Mouse (Mus musculus) embryonic stem cell, embryonic (primary cell): ENCODE measurements around the gene Ppp5c.

Source experiments
- CTCF ChIA-PET, 4 experiments: fragments of 300-600 bp in 2 of 4; fragments of 350-600 bp in 2 of 4; sonication (Branson Sonifier 250); formaldehyde crosslinking; loops; one replicate each; lab custom pipeline; 2022; ENCODE audit warnings: inconsistent platforms in 2 of 4; lab: Charles Lee
- POLR2A ChIA-PET, 4 experiments: fragments of 300-600 bp in 2 of 4; fragments of 350-600 bp in 2 of 4; sonication (Branson Sonifier 250); formaldehyde crosslinking; loops; one replicate each; lab custom pipeline; 2022; ENCODE audit warnings: antibody characterized with exemption in 4 of 4, inconsistent platforms in 1 of 4; lab: Charles Lee

Ppp5c gene

DNA sequence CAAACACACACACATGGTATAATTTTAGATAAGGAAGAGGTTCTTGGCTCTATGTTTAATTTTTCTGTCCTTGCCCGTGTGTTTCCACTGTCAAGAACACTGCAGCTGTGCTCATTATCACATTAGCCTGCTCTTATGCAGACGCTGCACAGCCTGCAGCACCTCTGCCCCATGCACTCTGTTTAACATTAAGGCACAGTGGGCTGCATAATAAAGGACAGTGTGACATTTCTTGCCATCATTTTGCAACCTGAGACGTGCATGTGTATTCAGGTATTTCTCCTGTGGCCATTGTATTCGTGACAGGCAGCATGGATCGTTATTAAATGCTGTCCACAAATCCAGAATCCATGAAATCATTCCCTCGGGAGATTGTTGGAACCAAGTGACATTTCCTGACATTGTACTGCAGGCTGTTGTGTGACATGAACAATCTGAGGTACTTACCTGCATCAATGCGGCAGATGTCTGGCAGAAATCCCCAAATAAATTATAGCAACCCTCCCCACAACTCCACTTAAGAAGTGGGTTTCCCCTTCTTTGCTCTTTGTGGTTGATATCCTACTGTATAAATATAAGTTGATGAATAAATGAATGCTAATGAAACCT is 40.1 kb downstream of the Ppp5c start:
- CTCF ChIA-PET = no interaction called here
- POLR2A ChIA-PET = interaction anchor here in 1 of 4 experiments (0.9 kb wide), 1 partner anchor 20 kb away, joined by 3 read pairs; no protein-coding TSS in a partner anchor

DNA sequence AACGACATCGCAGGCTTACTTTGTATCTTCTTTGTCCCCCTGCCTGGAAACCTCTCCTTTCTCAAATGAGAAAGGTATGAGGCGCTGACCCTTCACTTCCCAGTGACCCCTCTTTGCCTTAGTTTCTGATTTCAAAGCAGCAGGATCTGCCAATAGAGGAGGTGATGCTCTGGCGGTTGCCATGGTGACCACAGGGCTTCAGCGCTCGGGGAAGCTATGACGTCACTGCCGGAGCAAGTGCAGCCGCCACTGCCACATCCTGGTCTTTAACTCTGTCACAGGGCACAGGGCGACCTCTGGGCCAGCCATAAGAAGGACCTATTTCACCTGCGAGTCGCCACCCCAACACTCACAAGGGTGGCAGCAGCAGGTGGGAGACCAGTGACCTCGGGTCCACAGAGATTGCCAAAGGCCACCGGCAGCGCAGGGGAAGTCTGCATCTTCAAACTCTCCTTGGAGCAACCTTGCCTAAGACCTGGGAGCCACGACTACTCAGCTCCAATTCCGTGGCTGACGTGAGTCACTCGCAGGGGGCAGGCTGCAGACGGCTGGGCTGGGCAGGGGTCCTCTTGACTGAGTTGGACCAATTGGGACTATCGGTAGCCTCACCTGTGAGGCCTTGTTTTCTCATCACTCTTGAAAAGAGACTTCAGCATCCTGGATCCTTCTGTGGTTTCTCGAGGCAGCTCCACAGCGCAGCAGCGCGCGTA is 44.7 kb downstream of the Ppp5c start, which contains the start of gene Gm42372:
Gm42372 (plus strand) TSS at position 228 of the 710 bp plus-strand sequence.
- CTCF ChIA-PET = interaction anchor here (0.6 to 1.5 kb wide), 8 partner anchors 11 to 175 kb away, joined by 3 to 5 read pairs (median 3); partner anchors contain the start of gene Pnmal2 (in 1 of the 4)
- POLR2A ChIA-PET = interaction anchor here (0.5 to 1.4 kb wide), 7 partner anchors 11 to 203 kb away, joined by 3 to 5 read pairs (median 4); no protein-coding TSS in a partner anchor

DNA sequence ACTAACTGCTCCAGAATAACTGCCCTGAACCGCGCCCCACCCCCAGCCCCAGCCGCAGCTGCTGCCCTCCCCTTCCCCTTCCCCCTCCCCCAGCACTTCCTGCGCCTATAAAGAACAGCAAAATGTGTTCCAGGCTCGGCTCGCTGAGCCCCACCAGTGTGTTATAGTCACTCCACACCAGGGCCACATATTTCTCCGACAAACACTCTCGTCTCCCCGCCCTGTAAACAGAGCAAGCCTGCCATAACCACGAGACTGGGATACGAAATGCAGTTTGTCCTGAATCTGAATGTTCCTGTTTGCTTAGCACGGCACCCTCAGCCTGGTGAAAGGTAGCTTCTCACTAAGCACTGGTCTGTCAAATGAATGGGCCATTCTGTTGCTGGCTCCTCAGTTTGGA is 47.4 kb downstream of the Ppp5c start:
- ChIA-PET CTCF (interaction anchor here (0.5 to 1.4 kb wide), 7 partner anchors 25 to 111 kb away, joined by 3 to 8 read pairs (median 5); no protein-coding TSS in a partner anchor), POLR2A (interaction anchor here in 3 of 4 experiments (0.6 to 1.8 kb wide), 6 partner anchors 10 to 76 kb away, joined by 3 to 7 read pairs (median 4); partner anchors contain the start of gene Pnmal2 (in 1 of the 3))

DNA sequence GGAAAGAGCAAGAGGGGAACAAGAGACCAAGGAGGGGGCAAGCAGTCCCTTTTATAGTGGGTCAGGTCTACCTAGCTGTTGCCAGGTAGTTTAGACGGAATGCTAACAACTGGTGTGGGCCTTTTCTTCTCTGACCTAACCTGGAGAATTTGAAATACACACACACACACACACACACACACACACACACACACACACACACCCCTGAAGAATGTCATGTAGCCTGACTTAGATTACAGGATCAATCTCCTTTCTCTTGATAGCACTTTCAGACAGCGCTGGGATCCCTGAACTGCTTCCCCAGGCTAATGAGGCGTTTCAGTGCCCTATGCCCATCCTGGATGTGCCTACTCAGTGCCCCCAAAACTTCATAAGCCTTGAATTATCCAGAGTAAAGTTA is 49.1 kb downstream of the Ppp5c start:
- POLR2A ChIA-PET = interaction anchor here in 1 of 4 experiments (0.6 kb wide), 1 partner anchor 11 kb away, joined by 3 read pairs; no protein-coding TSS in a partner anchor
- CTCF ChIA-PET = interaction anchor here in 1 of 4 experiments (0.8 kb wide), 1 partner anchor 16 kb away, joined by 4 read pairs; no protein-coding TSS in a partner anchor

DNA sequence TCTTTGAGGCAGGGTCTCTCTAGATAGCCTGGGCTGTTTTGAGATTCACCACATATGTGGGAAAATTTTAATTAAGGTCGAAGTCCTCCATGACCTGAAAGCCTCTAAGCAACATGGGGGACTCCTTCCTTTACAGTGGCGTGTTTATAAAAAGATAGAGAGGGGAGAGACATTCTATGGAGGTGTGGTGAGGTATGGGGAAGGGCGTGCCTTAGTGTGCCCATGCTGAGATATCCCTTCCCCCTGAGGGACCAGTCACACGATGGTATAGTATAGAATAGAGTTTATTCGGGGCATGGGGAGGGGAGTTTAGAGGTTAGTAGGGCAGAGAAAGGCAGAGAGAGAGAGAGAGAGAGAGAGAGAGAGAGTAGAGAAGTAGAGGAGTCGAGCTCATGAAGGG is 49.6 kb downstream of the Ppp5c start:
- ChIA-PET POLR2A (interaction anchor here in 1 of 4 experiments (0.6 kb wide), 1 partner anchor 12 kb away, joined by 3 read pairs; no protein-coding TSS in a partner anchor), CTCF (interaction anchor here in 1 of 4 experiments (0.8 kb wide), 1 partner anchor 17 kb away, joined by 4 read pairs; no protein-coding TSS in a partner anchor)

DNA sequence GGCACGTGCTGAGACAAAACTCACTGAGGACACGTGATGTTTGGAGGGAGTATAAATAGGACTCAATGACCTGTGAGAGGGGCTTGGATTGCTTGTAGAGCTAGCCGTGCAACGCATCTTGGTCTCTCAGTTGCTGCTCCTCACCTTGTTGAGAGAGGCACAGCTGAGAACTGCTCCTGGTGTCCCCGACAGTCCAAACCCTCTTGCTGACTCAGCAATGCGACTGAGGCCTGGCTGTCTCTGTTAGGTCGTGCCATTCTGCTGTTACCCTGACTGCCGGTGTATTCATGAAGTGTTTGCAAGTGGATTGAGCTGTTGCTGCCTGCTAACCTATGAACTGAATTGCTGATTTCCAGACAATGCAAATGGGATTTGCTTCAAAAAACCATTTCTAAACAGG is 51.4 kb downstream of the Ppp5c start:
- CTCF ChIA-PET = interaction anchor here in 1 of 4 experiments (0.7 kb wide), 1 partner anchor 81 kb away, joined by 3 read pairs; no protein-coding TSS in a partner anchor
- POLR2A ChIA-PET = interaction anchor here in 1 of 4 experiments (1.5 kb wide), 1 partner anchor 44 kb away, joined by 3 read pairs; no protein-coding TSS in a partner anchor

DNA sequence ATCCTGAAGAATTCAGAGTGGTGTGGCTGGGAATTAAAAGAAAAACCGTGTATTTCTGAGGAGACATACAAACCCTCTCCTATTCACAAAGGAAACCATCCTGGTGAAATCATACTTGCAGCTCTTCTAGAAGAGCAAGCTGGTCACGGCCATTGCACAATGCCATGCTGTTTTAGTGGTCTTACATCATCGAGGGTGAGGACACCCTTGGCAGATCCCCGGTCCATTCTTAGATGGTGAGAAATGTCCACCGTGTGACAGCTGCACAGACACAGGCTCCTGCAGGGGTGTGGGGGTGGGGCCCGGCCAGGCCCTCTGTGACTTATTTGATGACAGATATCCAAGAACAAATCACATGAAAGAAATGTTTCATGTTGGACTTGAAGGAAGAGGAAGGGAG is 53.7 kb downstream of the Ppp5c start:
- ChIA-PET POLR2A (no interaction called here), CTCF (interaction anchor here in 1 of 4 experiments (0.9 kb wide), 1 partner anchor 41 kb away, joined by 3 read pairs; no protein-coding TSS in a partner anchor)

DNA sequence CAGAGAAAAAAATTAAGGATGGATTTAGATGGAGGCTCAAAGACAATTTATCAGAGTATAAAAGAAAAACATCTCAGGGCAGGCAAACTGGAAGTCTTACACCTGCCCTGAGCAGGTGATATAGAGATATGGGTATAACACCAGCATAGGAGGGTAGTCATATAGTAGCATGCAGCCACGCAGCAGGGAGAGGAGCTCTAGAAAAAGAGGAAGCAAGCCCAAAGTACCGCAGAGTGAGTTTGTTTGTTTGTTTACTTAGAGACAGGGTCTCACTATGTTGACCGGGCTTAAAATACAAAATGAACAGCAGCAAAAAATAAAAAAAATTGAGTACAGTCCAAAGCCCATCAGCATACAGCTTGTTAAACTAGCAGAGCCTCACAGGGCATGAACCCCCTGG is 56.6 kb downstream of the Ppp5c start:
- ChIA-PET CTCF (interaction anchor here in 3 of 4 experiments (0.6 to 1.9 kb wide), 5 partner anchors 19 to 80 kb away, joined by 3 to 6 read pairs (median 4); no protein-coding TSS in a partner anchor), POLR2A (interaction anchor here in 1 of 4 experiments (1.0 to 1.4 kb wide), 2 partner anchors 10 to 29 kb away, joined by 3 to 4 read pairs; no protein-coding TSS in a partner anchor)

DNA sequence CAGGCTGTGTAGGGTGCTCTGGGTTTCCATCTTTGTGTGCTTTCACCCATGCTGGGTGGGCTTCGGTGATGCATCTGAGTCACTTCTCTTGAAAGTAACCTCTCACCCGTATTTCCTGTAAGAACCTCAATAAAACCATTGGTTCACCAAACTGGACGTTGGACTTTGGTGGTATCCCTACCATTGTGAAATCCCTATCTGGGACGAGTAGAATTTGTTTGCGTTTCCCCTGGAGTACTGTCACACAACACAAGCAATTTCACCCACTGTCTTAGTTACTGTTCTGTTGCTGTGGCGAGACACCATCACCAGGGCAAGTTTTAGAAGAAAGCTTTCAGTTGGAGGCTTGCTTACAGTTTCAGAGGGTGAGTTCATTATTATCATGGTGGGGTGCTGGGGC is 59.3 kb downstream of the Ppp5c start:
- POLR2A ChIA-PET = interaction anchor here in 1 of 4 experiments (1.1 kb wide), 1 partner anchor 18 kb away, joined by 4 read pairs; no protein-coding TSS in a partner anchor
- CTCF ChIA-PET = interaction anchor here in 1 of 4 experiments (1.0 kb wide), 1 partner anchor 35 kb away, joined by 4 read pairs; no protein-coding TSS in a partner anchor

DNA sequence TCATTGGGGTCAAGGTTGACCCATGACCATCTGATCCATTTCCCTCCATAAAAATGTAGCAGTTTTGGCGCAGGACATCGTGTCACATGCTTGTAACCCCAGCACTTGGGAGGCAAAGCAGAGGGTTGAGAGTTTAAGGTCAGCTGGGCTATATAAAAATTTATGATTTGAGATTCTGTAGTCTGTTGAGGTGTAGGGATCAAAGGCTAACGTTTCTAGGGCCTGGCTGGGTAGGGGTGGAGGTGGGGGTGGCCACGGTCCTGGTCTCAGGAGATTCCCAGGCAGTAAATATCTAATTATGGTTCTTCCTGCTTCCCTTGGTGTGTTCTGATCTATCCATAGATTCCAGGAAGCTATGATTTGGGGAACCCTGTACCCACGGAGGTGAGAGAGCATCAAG is 66.0 kb downstream of the Ppp5c start:
- ChIA-PET CTCF (interaction anchor here in 3 of 4 experiments (0.6 to 3.5 kb wide), 6 partner anchors 10 to 60 kb away, joined by 3 to 15 read pairs (median 4); no protein-coding TSS in a partner anchor), POLR2A (interaction anchor here in 1 of 4 experiments (1.0 to 2.2 kb wide), 4 partner anchors 9 to 99 kb away, joined by 4 to 6 read pairs (median 5); no protein-coding TSS in a partner anchor)

DNA sequence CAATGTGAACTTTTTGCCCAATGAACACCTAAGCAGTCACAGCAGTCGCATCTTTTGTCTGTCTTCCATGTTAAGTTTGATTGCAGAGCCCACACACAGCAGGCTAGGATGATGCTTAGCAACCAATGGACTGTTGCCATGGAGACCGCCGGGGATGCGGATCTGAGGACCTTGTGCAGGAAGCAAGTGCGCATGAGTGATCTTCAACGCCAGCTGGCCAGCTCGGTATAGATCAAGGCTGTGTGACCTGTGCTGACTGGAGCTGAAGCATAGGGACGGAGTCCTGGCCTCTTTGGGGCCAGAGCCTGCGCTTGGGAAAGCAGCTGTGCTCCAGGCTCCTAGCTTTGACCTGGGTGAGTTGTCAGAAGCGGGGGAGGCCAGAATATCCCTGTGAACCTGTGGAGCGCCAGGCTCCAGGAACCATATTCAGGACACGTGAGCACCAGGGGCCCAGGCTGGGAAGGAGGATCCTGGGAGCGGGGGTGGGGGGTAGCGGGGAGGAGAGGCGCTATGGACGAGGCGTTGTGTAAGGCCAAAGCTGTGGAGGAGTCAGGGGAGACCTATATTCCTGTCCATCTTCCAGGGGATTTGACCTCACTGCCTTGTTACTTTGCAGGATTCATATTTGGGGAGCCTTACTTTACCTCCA is 68.1 kb downstream of the Ppp5c start, which contains the start of gene Pnmal1:
Pnmal1 (plus strand) TSS at position 141 of the 649 bp plus-strand sequence.
- ChIA-PET CTCF (interaction anchor here in 3 of 4 experiments (0.7 to 3.5 kb wide), 8 partner anchors 8 to 46 kb away, joined by 3 to 15 read pairs (median 4); no protein-coding TSS in a partner anchor), POLR2A (interaction anchor here in 2 of 4 experiments (1.0 to 1.7 kb wide), 5 partner anchors 8 to 97 kb away, joined by 3 to 5 read pairs (median 3); partner anchors contain the start of gene Pnmal2 (in 1 of the 2))

DNA sequence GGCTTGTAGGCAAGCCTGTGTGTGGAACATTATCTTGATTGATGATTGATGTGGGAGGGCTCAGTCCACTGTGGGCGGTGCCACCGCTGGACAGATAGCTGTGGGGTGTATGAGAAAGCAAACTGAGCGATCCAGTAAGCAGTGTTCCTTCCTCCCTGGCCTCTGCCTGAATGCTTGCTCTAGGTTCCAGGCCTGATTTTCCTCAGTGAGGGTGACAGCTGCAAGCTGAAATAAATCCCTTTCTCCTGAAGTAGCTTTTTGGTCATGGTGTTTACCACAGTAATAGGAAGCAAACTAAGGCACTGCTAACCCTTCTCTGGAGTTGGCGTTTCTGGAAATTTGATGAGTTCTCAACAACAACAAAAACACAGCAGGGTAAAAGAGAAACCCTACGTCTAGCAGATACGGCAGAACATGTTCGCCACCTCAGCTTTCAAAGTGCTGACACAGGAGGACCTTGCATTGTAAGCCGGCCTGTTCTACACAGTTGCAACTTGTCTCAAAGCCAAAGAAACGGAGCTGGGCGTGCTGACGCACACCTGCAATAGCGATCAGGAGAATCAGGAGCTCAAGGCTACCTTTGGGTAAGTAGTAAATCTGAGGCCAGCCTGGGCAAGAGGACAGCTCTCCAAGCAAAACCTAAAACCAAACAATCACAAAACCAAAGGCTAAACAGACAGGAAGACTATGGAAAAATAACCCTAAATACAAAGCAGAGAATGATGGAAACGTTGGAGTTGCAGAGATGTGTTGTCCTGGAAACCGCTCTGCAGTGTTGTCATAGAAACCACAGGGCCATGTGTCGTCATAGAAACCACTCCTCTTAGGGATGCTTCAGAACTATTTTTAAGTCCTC is 71.1 kb downstream of the Ppp5c start:
- CTCF ChIA-PET = interaction anchor here in 3 of 4 experiments (0.7 to 1.3 kb wide), 7 partner anchors 11 to 118 kb away, joined by 3 to 5 read pairs (median 4); partner anchors contain the start of gene Psg16 (in 1 of the 3)
- POLR2A ChIA-PET = interaction anchor here in 2 of 4 experiments (0.6 to 1.0 kb wide), 3 partner anchors 38 to 87 kb away, joined by 3 to 5 read pairs (median 4); no protein-coding TSS in a partner anchor

DNA sequence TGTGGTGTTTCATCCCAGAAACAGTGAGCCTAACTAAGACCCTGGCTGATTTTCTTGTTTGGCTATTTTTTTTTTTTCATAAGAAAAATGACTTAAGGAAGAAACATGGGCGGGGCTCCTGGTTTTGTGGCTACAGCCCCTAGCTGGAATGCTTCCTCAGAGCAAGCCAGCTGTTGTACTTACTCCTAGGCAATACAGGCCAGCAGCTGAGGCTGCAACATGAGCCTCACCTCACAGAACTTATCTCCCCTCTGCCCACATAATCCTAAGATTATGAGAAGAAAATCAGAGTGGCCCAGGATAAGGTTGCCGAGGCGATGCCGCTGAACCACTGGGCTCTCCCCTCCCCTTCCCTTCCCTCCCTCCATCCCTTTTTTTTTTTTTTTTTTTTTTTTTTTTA is 72.0 kb downstream of the Ppp5c start:
- ChIA-PET CTCF (interaction anchor here in 3 of 4 experiments (0.5 to 1.2 kb wide), 9 partner anchors 11 to 261 kb away, joined by 3 to 5 read pairs (median 3); no protein-coding TSS in a partner anchor), POLR2A (interaction anchor here in 3 of 4 experiments (0.6 to 0.7 kb wide), 4 partner anchors 32 to 108 kb away, joined by 3 to 5 read pairs (median 4); no protein-coding TSS in a partner anchor)
